Mouse (Mus musculus): Measurements from ENCODE around the gene Cand2. TPM values are rescaled to one million over a fixed set of nuclear protein-coding genes. Genes with fewer than 3 reads are reported as not detected.
A peak's percentile ranks its signal among the peaks of the same experiment; 100 is the strongest.

Gene Cand2
- polyA plus RNA-seq, 1 experiment from 2014 or later = 17.2 TPM

GRCm38 (mm10) chr6:115760137-115760536, 14.2 kb upstream of the Cand2 start:
- no peak overlapping the region for H3K4me3 ChIP-seq (replicated peaks)
- no peak overlapping the region for H3K4me2 ChIP-seq (replicated peaks)
- H3K27me3 ChIP-seq (replicated peaks) = no peaks in the 10 kb centered on the region
- WGBS = 93% methylated on average over 4 of the region's 4 CpGs
- no peak overlapping the region for H3K9ac ChIP-seq
- H3K27ac ChIP-seq = no peak overlapping the region
- ATAC-seq = no peak
- peaks cover 21% of the 10 kb centered on the region for H3K4me1 ChIP-seq (replicated peaks)
- H3K9me3 ChIP-seq = no peaks in the 10 kb centered on the region
- no peaks in the 10 kb centered on the region for H3K36me3 ChIP-seq

GRCm38 (mm10) chr6:115760982-115761381, 13.4 kb upstream of the Cand2 start:
- Histone ChIP-seq H3K36me3 (no peaks in the 10 kb centered on the region), H3K27me3 (replicated peaks) (no peaks in the 10 kb centered on the region), H3K4me1 (replicated peaks) (peaks cover 21% of the 10 kb centered on the region), H3K9me3 (no peaks in the 10 kb centered on the region), H3K9ac (no peak overlapping the region), H3K4me2 (replicated peaks) (no peak overlapping the region), H3K27ac (no peak overlapping the region), H3K4me3 (replicated peaks) (no peak overlapping the region)
- WGBS = 47% methylated on average over 4 of the region's 4 CpGs
- no peak for ATAC-seq

DNA sequence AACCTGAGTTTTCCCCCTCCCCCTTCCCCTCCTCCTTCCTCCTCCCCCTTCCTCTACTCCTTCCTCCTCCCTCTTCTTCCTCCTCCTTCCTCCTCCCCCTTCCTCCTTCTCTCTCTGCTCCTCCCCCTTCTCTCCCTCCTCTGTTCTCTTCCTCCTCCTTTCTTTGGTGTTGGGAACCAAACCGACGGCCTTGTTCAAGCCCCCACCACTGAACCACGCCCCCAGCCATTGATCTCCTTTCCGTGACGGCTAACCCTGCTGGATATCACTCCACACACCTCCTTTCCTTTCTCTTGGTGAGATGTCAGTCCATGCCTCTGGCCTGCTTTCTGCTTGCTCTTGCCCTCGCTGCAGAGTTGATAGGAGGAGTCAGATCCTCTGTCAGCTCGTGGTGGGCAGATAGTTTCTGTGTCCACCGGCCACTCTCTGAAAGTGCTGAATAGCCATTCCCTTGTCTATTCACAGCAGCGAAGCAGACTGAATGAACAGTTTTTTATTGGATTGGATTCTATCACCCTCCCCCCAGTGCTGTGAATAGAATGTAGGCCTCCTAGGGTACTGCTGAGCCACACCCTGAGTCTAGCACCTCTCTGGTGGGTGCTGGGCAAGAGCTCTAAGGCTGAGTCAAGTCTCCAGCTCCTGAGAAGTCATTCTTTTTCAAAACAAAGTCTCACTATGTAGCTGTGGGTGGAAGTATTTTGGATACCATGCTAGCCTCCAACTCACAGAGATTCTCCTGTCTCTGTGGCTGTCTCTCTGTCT, 12.2 kb upstream of the Cand2 start, which contains the start of gene Tmem40:
Gene Tmem40, minus strand, starts transcription at position 416 of the 762 bp plus-strand sequence.
- Histone ChIP-seq H3K4me3 (replicated peaks) (no peak within 1 kb of the TSS), H3K27ac (peak within 1 kb of the TSS; percentile 67), H3K4me2 (replicated peaks) (peak within 1 kb of the TSS; percentile 37), H3K4me1 (replicated peaks) (peaks cover 21% of the 10 kb centered on the region), H3K36me3 (no peaks in the 10 kb centered on the region), H3K9ac (no peak within 1 kb of the TSS), H3K27me3 (replicated peaks) (no peaks in the 10 kb centered on the region), H3K9me3 (no peaks in the 10 kb centered on the region)
- WGBS = 6% methylated on average over 9 of the region's 9 CpGs
- peak; percentile 31; the same call in 1 of the 2 replicates for ATAC-seq

- ATAC-seq = peak; percentile 84
- Histone ChIP-seq H3K4me2 (replicated peaks) (peak overlapping the region; percentile 24), H3K9ac (no peak overlapping the region), H3K36me3 (no peaks in the 10 kb centered on the region), H3K27ac (peak overlapping the region; percentile 63), H3K4me1 (replicated peaks) (peaks cover 24% of the 10 kb centered on the region), H3K4me3 (replicated peaks) (no peak overlapping the region), H3K27me3 (replicated peaks) (no peaks in the 10 kb centered on the region), H3K9me3 (no peaks in the 10 kb centered on the region)
- WGBS = 11% methylated on average over 7 of the region's 7 CpGs
Observed at GRCm38 (mm10) chr6:115764179-115764578, 10.2 kb upstream of the Cand2 start.

DNA sequence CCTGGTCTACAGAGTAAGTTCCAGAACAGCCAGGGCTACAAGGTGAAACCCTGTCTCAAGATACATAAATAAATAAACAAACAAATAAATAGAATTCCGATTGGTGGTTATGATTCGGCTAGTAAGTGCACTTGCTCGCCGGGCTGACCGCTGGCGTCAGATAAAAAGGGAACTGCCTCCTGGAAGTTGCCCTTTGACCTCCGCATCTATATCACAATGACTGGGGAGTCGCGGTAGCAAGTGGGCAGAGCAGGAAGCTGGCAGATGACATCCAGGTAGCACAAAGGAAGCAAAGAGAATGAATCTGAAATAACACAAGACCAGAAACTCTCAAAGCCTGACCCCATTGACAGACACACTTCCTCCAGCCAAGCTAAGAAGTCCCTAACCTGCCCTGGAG, 7.0 kb upstream of the Cand2 start:
- no peak for ATAC-seq
- H3K27me3 ChIP-seq (replicated peaks) = no peaks in the 10 kb centered on the region
- 57% methylated on average over 9 of the region's 9 CpGs for WGBS

GRCm38 (mm10) chr6:115768207-115768606, 6.1 kb upstream of the Cand2 start:
- no peak overlapping the region for H3K9ac ChIP-seq
- H3K27ac ChIP-seq = no peak overlapping the region
- H3K4me2 ChIP-seq (replicated peaks) = no peak overlapping the region
- H3K4me1 ChIP-seq (replicated peaks) = peaks cover 15% of the 10 kb centered on the region; the same call in 1 of the 2 replicates
- H3K4me3 ChIP-seq (replicated peaks) = no peak overlapping the region
- 61% methylated on average over 4 of the region's 4 CpGs for WGBS
- no peaks in the 10 kb centered on the region for H3K9me3 ChIP-seq
- no peaks in the 10 kb centered on the region for H3K27me3 ChIP-seq (replicated peaks)
- ATAC-seq = no peak
- no peaks in the 10 kb centered on the region for H3K36me3 ChIP-seq

More for the DNA sequence above, 7.0 kb upstream of the Cand2 start:
- peaks cover 15% of the 10 kb centered on the region; the same call in 1 of the 2 replicates for H3K4me1 ChIP-seq (replicated peaks)
- H3K36me3 ChIP-seq = no peaks in the 10 kb centered on the region
- no peak overlapping the region for H3K4me2 ChIP-seq (replicated peaks)
- no peak overlapping the region for H3K27ac ChIP-seq
- no peaks in the 10 kb centered on the region for H3K9me3 ChIP-seq
- H3K9ac ChIP-seq = no peak overlapping the region
- H3K4me3 ChIP-seq (replicated peaks) = no peak overlapping the region

DNA sequence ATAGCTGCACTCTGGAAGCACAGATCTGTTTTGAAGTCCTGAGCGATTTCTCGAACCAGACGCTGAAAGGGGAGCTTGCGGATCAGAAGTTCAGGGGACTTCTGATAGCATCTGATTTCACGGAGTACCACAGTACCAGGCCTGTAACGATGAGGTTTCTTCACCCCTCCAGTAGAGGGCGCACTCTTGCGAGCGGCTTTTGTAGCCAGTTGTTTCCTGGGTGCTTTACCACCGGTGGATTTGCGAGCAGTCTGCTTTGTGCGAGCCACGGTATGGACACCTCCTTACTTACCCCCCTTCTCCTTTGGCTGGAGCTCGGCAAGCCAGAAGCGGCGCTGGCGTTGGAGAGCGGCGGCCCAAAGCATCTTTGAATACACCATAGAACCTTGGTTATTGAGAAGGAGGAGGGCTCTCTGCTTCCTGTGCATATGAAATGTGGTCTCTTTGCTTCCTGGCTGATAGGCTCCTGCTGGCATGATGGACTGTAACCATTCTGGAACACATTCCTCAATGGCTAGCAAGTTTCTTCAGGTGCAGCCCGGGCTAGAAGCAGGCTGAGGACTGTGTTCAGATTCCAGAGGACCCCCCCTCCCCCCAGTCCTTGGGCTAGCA, 4.2 kb upstream of the Cand2 start:
- ATAC-seq = no peak
- Histone ChIP-seq H3K4me2 (replicated peaks) (no peak overlapping the region), H3K36me3 (no peaks in the 10 kb centered on the region), H3K9me3 (no peaks in the 10 kb centered on the region), H3K9ac (no peak overlapping the region), H3K27me3 (replicated peaks) (no peaks in the 10 kb centered on the region), H3K4me1 (replicated peaks) (0 out of 2 replicates have a peak, but pooled peaks cover 12% of the 10 kb centered on the region), H3K27ac (no peak overlapping the region), H3K4me3 (replicated peaks) (no peak overlapping the region)
- 84% methylated on average over 20 of the region's 20 CpGs for WGBS

DNA sequence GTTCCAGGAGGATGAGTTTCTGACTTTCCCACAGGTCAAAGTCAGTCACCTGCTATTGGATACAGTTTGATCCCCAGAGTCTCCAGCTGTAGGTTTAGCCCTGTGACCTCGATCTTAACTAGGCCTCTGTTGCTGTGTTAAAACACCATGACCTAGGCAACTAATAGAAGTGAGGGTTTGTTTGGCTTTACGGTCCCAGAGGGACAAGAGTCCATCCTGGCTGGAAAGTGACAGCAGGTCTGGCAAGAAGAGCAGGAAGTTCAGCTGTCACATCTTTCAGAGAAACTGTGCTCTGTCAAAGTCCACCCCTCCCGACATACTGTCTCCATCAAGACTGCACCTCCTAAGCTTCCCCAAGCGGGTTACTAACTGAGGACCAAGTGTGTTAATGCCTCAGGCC, 3.5 kb upstream of the Cand2 start:
- 49% methylated on average over 4 of the region's 4 CpGs for WGBS
- Histone ChIP-seq H3K9me3 (no peaks in the 10 kb centered on the region), H3K27ac (no peak overlapping the region), H3K36me3 (no peaks in the 10 kb centered on the region), H3K9ac (no peak overlapping the region), H3K27me3 (replicated peaks) (no peaks in the 10 kb centered on the region), H3K4me3 (replicated peaks) (no peak overlapping the region), H3K4me2 (replicated peaks) (no peak overlapping the region), H3K4me1 (replicated peaks) (peaks cover 19% of the 10 kb centered on the region)
- ATAC-seq = no peak

- H3K4me2 ChIP-seq (replicated peaks) = no peak overlapping the region
- H3K27me3 ChIP-seq (replicated peaks) = no peaks in the 10 kb centered on the region
- ATAC-seq = no peak
- H3K27ac ChIP-seq = no peak overlapping the region
- H3K9ac ChIP-seq = no peak overlapping the region
- peaks cover 28% of the 10 kb centered on the region for H3K4me1 ChIP-seq (replicated peaks)
- H3K9me3 ChIP-seq = no peaks in the 10 kb centered on the region
- no peaks in the 10 kb centered on the region for H3K36me3 ChIP-seq
- 78% methylated on average over 6 of the region's 6 CpGs for WGBS
- no peak overlapping the region for H3K4me3 ChIP-seq (replicated peaks)
Observed at GRCm38 (mm10) chr6:115772201-115772600, 2.1 kb upstream of the Cand2 start.

- no peak overlapping the region for H3K4me2 ChIP-seq (replicated peaks)
- no peak overlapping the region for H3K4me3 ChIP-seq (replicated peaks)
- ATAC-seq = no peak
- H3K9me3 ChIP-seq = no peaks in the 10 kb centered on the region
- no peaks in the 10 kb centered on the region for H3K27me3 ChIP-seq (replicated peaks)
- H3K9ac ChIP-seq = no peak overlapping the region
- no peak overlapping the region for H3K27ac ChIP-seq
- peaks cover 25% of the 10 kb centered on the region for H3K4me1 ChIP-seq (replicated peaks)
- WGBS = 92% methylated on average over 1 of the region's 1 CpGs
- no peaks in the 10 kb centered on the region for H3K36me3 ChIP-seq
Observed at GRCm38 (mm10) chr6:115772604-115773003, 1.7 kb upstream of the Cand2 start.

DNA sequence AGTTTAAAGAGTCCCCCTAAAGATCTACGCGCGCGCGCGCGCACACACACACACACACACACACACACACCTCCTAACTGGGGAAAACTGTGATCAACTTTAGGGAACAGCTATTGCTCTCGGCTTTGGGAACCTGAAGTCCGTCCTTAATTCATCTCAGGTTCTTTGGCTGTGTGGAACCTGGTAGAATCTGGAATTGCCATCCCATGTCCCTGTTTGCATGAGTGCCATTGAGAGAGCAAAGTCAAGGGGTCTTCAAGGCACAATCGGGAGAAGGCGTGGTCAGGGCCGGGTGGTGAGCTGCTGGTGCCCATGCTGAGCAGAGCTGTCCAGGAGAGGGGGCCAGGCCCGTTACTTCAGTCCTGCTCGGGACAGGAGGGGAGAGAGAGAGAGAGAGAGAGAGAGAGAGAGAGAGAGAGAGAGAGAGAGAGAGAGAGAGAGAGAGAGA, 348 bp upstream of the Cand2 start:
- Histone ChIP-seq H3K27ac (0 out of 2 replicates have a peak overlapping the region, but pooled peaks have one; percentile 32), H3K4me3 (replicated peaks) (peak overlapping the region; percentile 77), H3K9ac (peak overlapping the region; percentile 53), H3K9me3 (no peaks in the 10 kb centered on the region), H3K27me3 (replicated peaks) (no peaks in the 10 kb centered on the region), H3K36me3 (no peaks in the 10 kb centered on the region), H3K4me2 (replicated peaks) (peak overlapping the region; percentile 84), H3K4me1 (replicated peaks) (peaks cover 21% of the 10 kb centered on the region)
- WGBS = 5% methylated on average over 13 of the region's 14 CpGs
- peak; percentile 83 for ATAC-seq

GRCm38 (mm10) chr6:115775838-115776237, 1.5 kb downstream of the Cand2 start:
- Histone ChIP-seq H3K9ac (0 out of 2 replicates have a peak overlapping the region, but pooled peaks have one; percentile 76), H3K4me2 (replicated peaks) (peak overlapping the region; percentile 84), H3K4me1 (replicated peaks) (peaks cover 21% of the 10 kb centered on the region), H3K36me3 (no peaks in the 10 kb centered on the region; the same call in none of the 2 replicates), H3K4me3 (replicated peaks) (peak overlapping the region; percentile 77), H3K27ac (no peak overlapping the region), H3K9me3 (no peaks in the 10 kb centered on the region), H3K27me3 (replicated peaks) (no peaks in the 10 kb centered on the region)
- WGBS = 50% methylated on average over 3 of the region's 3 CpGs
- ATAC-seq = no peak
